Mouse (Mus musculus): ENCODE measurements around the gene Adamts7.

DNA sequence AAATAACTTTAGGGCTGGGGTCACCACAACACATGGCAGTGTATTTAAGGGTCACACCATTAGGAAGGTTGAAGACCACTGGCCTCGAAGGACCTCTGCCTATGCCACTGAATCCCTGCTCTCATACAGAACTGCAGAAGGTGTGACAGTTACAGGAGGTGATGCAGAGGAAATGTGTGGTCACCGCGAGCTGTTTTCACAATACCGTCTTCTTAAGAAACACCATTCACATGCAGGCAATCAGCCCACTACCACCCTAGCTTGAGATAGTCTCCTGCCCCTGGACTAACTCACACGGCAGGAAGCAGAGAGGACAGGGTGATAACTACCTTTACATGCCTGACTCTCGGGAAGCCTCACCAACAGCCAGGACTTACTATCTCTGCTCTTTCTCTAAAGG, 82.3 kb downstream of the Adamts7 start:
- TF ChIP-seq CTCF (IDR thresholded peaks at IDR 0.05; ENCODE audit: control insufficient read depth, insufficient read depth, insufficient read length), result no peak
- TF ChIP-seq MAX (IDR thresholded peaks at IDR 0.05), result no peak
- no peak for TF ChIP-seq MYOG (IDR thresholded peaks at IDR 0.05; ENCODE audit: control insufficient read depth, extremely low read depth, insufficient read length)
- no peak for TF ChIP-seq USF1 (IDR thresholded peaks at IDR 0.05; ENCODE audit: low read depth)
- no peak for TF ChIP-seq MYOD1 (IDR thresholded peaks at IDR 0.05; ENCODE audit: control insufficient read depth, insufficient read length, low read depth)
- TF ChIP-seq FOSL1 (IDR thresholded peaks at IDR 0.05; ENCODE audit: insufficient read depth, low read length, poor library complexity, severe bottlenecking), result no peak

Measured in C2C12 (cell line).